Mouse (Mus musculus): ENCODE data around the gene Mybphl.
A peak's percentile ranks its signal among the peaks of the same experiment; 100 is the strongest.

Mybphl gene

DNA sequence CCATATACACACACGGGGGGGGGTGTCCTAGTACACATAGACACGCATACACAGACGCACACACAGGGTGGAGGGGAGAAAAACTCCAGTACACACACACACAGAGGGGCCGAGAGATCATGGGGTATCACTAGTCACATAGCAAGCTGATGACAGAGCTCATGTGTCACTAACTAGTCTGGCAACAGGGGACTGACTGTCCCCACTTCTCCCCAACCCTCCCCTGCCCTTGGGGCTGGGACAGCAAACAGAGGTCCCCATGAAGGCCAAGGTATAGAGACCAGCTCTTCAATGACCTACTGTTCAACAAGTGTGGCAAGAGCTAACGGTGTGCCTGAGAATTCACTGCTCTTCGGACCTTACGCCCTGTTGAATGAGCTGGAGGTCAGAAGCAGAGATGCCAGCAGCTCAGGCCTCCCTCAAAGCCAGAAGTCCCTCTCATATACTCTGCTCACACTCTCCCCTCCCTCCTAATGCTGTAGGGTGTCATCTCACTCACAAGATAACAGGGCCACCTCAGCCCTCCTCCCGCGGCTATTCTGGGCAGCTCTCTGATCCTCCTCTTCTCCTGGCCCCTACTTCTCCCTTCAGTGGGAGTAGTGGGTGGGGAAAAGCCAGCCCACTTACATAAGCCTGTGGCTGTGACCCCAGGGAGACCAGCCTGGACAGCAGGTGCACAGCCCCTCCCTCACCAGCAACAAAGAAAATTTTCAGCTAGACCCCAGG lies at the start of gene Mybphl:
Gene Mybphl (plus strand): TSS at position 642 of the 726 bp plus-strand sequence.
- no peak for DNase-seq

DNA sequence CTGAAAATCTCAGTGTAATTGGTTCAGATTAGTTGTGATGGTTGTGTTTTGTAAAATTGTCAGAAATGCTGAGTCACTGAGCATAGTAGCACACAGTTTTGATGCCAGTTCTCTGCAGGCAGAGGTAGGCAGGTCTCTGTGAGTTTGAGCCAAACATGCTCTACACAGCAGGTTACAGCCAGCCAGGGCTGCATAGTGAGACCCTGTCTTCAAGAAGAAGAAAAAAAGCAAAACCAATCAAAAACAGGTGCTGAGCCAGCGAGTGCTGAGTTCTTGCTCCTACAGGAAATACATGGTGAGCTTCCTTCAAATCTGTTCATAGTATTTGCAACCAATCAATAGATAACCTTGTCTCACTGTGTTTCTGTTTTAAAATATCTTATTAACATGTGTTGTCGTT lies 46.2 kb upstream of the Mybphl start:
- DNase-seq, result no peak

DNA sequence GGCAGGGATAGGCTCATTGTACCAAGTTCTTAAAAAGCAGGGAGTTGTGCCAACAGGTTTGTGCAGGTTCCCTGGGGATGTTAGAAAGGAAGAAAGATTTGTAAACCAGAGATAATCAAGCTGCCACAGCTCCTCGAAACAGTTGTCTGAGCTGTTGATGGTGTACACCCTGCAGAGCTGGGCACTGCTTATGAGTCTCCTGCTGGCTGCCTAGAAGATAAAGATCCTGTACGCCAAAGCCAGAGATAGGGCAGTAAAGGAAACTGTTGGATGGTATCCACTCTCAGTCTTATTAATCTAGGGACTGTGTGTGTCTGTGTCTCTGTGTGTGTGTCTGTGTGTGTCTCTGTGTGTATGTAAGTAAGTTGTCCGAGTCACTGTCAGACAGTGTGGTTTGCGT lies 43.0 kb upstream of the Mybphl start:
- DNase-seq, result no peak

- no peak for DNase-seq
Observed at GRCm38 (mm10) chr3:108322136-108322535, 42.6 kb upstream of the Mybphl start.

GRCm38 (mm10) chr3:108322962-108323361 lies 41.7 kb upstream of the Mybphl start:
- DNase-seq, result peak; percentile 42 to 43

GRCm38 (mm10) chr3:108324837-108325236 lies 39.9 kb upstream of the Mybphl start:
- DNase-seq, result no peak

DNA sequence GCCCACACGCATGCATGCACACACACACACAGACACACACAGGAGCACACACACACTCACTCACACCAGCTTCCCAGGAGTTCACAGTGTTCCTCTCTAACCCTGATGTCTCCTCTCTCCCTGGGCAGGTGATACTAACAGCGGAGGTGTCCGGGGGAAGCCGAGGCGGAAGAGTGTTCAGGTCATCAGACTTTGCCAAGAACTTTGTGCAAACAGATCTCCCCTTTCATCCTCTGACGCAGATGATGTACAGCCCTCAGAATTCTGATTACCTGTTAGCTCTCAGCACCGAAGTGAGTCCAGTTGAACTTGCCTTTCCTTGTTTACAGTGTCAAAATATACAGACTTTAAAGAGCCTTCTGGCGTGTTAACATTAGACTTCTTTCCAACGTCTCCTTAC lies 39.2 kb upstream of the Mybphl start:
- DNase-seq, result no peak

- peak in 1 of 2 experiments; percentile 39 for DNase-seq
Observed at GRCm38 (mm10) chr3:108327275-108327674, 37.4 kb upstream of the Mybphl start.

- peak; percentile 55 to 72 for DNase-seq
Observed at GRCm38 (mm10) chr3:108327916-108328315, 36.8 kb upstream of the Mybphl start.

DNA sequence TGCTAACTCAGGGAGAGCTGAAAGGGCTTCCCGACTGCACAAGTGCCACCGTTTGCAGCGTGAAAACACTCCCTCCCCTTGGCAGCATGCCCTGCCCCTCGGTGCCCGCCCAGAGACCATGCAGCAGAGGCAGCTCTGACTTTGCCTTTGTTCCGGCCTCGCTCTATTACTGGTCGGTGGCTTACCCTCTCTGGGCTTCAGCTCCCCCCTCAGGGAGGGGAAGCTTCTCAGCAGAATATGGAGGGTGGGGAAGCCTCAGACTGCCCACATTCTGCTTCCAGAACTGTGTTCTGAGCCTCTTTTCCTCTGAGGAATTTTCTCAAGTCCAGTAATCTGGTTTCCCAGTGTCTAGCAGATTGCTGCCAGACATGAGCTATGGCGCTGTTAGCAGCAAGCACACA lies 36.3 kb upstream of the Mybphl start:
- peak; percentile 84 to 86 for DNase-seq

GRCm38 (mm10) chr3:108330812-108331211 lies 33.9 kb upstream of the Mybphl start:
- no peak for DNase-seq

GRCm38 (mm10) chr3:108336878-108337277 lies 27.8 kb upstream of the Mybphl start:
- no peak for DNase-seq

DNA sequence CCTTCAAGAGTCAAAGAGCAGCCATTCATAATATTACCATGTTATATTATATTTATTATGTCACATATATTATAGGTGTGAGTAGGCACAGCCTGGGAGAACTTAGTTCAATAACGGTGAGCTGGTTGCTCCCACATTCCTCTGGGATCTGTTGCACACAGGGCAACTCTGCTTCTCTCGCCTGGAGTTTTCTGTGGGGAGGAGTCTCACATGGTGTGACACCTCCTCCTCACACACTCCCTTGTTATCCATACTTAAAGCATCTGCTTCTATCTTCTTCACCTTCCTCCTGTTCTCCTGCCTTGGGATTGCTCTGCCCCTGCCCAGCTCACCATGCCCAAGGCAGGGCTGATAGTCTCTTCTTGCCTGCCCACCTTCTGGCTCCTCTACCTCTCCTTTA lies 23.7 kb upstream of the Mybphl start:
- DNase-seq, result no peak

DNA sequence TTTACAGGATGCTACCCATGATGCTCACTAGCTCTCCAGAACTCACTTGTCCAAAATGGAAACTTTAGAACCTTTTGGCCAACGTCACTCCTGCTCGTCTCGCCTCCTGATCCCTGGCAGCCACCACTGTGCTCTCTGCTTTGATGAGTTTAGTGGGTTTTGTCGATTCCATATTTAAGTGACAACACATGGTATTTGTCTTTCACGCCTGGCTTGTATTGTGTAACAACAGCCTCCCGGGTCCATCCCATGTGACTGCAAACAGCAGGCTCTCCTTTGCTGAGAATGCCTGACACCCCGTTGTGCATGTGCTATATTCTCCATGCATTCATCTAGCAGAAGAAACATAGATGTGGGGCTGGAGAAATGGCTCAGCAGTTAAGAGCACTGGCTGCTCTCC lies 22.5 kb upstream of the Mybphl start:
- DNase-seq, result peak; percentile 37 to 50

- no peak for DNase-seq
Observed at GRCm38 (mm10) chr3:108345855-108346254, 18.9 kb upstream of the Mybphl start.

DNA sequence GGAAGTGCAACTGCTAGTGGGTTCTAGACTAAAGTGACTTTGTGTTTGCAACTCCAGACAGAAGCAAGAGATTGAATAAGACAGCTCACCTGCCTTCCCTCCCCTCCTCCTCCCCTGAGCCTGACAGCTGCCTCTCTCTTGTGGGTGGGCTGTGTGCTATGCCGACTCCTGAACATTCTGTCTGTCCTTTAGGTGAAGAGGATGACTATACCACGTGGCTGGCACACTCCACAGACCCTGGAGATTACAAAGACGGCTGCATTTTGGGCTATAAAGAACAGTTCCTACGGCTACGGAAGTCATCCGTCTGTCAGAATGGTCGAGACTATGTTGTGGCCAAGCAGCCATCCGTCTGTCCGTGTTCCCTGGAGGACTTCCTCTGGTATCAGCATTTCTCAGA lies 16.3 kb upstream of the Mybphl start:
- no peak for DNase-seq

- DNase-seq, result no peak
Observed at GRCm38 (mm10) chr3:108355245-108355644, 9.5 kb upstream of the Mybphl start.

GRCm38 (mm10) chr3:108357051-108357450 lies 7.7 kb upstream of the Mybphl start:
- DNase-seq, result no peak

DNA sequence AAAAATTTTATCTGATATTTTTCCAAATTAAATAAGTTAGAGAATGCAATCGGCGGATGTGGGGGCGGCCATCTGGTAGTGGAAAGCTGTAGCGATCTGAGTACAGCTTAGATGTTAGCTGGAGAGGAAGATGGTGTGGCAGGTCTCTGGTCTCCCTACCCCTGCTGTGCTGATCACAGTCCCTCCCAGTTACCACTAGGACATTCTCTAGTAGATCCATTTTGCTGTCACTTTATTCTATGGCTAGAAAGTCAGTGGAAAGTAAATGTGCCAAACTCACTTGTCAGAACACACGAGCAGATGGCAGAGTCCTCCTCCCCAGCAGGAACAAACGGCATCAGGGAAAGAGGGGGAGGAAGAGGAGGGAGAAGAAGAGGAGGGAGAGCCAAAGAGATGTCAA lies 6.3 kb upstream of the Mybphl start:
- DNase-seq, result no peak

DNA sequence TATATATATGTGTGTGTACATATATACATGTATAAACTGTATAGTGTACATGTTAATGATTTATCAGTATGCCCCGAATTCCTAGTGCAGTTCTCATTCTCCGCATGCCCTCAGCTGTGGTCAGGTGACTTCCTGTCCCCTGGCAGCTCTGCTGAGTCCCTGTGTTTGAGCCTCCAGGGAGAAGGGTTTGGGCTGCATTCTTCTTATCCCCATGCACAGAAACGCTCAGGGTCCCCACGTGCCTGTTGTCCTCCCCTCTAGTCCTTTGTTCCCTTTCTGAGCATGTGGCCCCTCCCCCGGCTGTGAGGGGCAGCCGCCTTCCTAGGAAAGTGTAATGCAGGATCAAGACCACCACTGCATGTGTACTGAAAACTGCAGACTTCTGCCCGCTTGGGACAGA lies 3.8 kb upstream of the Mybphl start:
- no peak for DNase-seq

GRCm38 (mm10) chr3:108363626-108364025 lies 1.1 kb upstream of the Mybphl start:
- DNase-seq, result no peak

GRCm38 (mm10) chr3:108367173-108367572 lies 2.5 kb downstream of the Mybphl start:
- no peak for DNase-seq

GRCm38 (mm10) chr3:108367828-108368227 lies 3.1 kb downstream of the Mybphl start:
- no peak for DNase-seq

DNA sequence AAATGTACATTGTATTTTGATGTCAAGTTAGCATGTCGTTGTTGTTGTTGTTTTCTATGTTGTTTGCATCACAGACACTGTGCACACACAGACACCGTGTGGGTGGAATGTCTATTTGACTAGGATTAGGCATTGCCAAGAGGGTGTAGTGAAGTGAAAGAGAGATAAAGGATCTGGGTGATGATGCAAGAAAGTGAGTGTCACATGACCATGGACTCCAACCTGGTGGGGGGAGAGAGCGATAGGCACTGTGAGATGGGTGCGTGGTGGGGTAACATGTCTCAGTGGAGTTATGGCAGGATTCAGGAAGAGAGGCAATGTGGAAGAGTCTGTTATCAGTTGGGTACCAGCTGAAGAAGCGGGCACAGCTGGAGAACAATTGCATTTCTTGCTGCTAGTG lies 4.0 kb downstream of the Mybphl start:
- no peak for DNase-seq

DNA sequence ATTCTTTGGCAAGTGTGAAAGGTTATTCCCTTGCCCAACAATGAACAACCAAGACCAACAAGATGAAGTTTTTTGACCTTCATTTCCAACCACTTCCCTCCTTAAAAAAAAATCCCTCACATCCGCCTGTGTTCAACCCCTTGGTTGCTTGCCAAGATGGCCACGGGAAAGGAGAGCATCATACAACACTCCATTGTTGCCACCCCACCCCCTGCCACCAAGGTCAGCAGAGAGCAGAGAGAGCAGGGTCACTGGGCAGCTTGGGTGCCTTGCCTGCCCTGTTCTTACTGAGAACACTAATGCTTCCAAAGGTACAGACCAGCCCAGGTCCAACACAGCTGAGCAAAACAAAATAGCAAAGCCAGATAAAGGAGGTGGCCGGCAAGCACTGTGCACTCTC lies 7.6 kb downstream of the Mybphl start:
- peak in 1 of 2 experiments; percentile 46 for DNase-seq
